Mouse (Mus musculus) limb, embryonic 12.5 days (tissue): ENCODE results near the gene Rhog. TPM values are rescaled to one million over a fixed set of nuclear protein-coding genes. Genes with fewer than 3 reads are reported as not detected.
A peak's percentile ranks its signal among the peaks of the same experiment; 100 is the strongest.
"Not testable (repeated sequence)": the region's sequence is repeated elsewhere in the genome, so short reads cannot be mapped to it uniquely, and the experiment has no call there.

Experiments
- ATAC-seq: fragments of 200-750 bp; cut with Nextera tagmentation; 2 replicates; pipeline ENCODE4 v1.8.0; 2017; ENCODE audit warnings: low read depth, moderate TSS enrichment; ENCODE audit not compliant: insufficient number of reproducible peaks, insufficient read depth, low FRiP score, low TSS enrichment
- H3K27ac ChIP-seq: fragments of 300-500 bp; sonication (generic); 2 replicates; pipeline ENCODE4 v1.5.1; 2016; ENCODE audit warnings: mild to moderate bottlenecking, moderate library complexity
- H3K27me3 ChIP-seq: fragments of 300-500 bp; sonication (generic); 2 replicates; pipeline ENCODE4 v1.6.1; 2016; ENCODE audit warnings: mild to moderate bottlenecking, moderate library complexity
- H3K36me3 ChIP-seq: fragments of 300-500 bp; sonication (generic); 2 replicates; pipeline ENCODE4 v1.6.1; 2016; ENCODE audit warnings: mild to moderate bottlenecking, moderate library complexity
- H3K4me1 ChIP-seq: fragments of 300-500 bp; sonication (generic); replicated peaks from 2 replicates; pipeline ENCODE4 v1.6.1; 2016
- H3K4me2 ChIP-seq: fragments of 300-500 bp; sonication (generic); 2 replicates; pipeline ENCODE4 v1.6.1; 2016; ENCODE audit warnings: mild to moderate bottlenecking, moderate library complexity
- H3K4me3 ChIP-seq: fragments of 300-500 bp; sonication (generic); replicated peaks from 2 replicates; pipeline ENCODE4 v1.5.1; 2016; ENCODE audit warnings: mild to moderate bottlenecking
- H3K9ac ChIP-seq: fragments of 300-500 bp; sonication (generic); replicated peaks from 2 replicates; pipeline ENCODE4 v1.6.1; 2016; ENCODE audit warnings: mild to moderate bottlenecking, moderate library complexity
- H3K9me3 ChIP-seq: fragments of 300-500 bp; sonication (generic); 2 replicates; pipeline ENCODE4 v1.6.1; 2016; ENCODE audit warnings: mild to moderate bottlenecking, moderate library complexity
- WGBS: fragments of 180-500 bp; shearing (Covaris S2); methylation state at CpG from one replicate; pipeline ENCODE4 v1.1.7; 2016; 5-methylcytosine and 5-hydroxymethylcytosine counted together
- polyA plus RNA-seq: library from polyadenylated mRNA; unstranded; fragments of >200 nt; fragmentation: Nextera tagmentation; extraction: Ambion mirVana; gene quantifications from 2 replicates; pipeline ENCODE4 v1.2.1, GENCODE M21; 2016

Gene Rhog
- polyA plus RNA-seq, 1 experiment from 2014 or later: 47.8 TPM

DNA sequence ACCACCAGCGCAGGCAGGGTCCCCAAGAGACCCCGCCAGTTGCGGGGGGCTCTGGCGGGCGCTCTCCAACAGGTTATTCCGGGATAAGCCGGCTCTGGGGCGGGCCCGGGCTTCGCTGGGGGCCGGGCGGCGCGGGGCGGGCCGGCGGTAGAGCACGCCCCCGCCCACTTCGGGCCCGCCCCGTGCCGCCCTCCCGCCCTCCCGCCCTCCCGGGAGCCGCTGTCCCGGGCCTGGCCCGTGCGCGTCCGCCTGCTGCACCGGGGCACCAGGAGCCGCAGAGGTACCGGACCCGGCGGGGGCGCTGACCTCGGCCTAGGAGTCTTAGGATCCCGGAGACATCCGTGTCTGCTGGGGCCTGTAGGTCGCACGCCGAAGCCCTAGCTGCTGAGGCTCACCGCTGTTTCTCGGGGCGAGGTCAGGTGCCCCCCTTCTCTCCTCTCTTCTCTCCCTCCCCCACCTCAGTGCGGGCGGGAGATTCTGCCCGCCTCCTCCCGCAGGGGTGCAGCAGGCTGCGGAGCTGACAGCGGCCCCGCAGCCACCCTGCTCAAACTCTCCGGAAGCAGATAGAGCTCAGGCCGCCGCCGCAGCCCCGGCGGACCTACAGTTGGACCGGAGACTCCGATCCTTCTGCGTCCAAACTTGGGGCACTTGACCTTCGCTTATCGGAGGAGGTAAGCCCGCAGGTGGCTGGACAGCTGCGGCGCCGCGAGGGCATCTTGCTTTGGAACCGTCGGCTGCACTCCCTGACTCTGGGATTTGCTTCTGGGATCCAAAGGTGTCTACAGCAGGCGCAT, 11.9 kb upstream of the Rhog start, which contains the start of gene Stim1:
Gene Stim1, plus strand, starts transcription at position 206 of the 794 bp plus-strand sequence.
- Histone ChIP-seq H3K4me1 (peaks cover 8% of the 10 kb centered on the region), H3K4me2 (peak within 1 kb of the TSS; percentile 73), H3K36me3 (no peaks in the 10 kb centered on the region), H3K9ac (peak within 1 kb of the TSS; percentile 70), H3K9me3 (no peaks in the 10 kb centered on the region), H3K27me3 (peaks cover 8% of the 10 kb centered on the region), H3K27ac (peak within 1 kb of the TSS; percentile 66; the same call in 1 of the 2 replicates), H3K4me3 (peak within 1 kb of the TSS; percentile 87)
- ATAC-seq: peak; percentile 86
- WGBS: under 1% methylated on average over 45 of the region's 73 CpGs

DNA sequence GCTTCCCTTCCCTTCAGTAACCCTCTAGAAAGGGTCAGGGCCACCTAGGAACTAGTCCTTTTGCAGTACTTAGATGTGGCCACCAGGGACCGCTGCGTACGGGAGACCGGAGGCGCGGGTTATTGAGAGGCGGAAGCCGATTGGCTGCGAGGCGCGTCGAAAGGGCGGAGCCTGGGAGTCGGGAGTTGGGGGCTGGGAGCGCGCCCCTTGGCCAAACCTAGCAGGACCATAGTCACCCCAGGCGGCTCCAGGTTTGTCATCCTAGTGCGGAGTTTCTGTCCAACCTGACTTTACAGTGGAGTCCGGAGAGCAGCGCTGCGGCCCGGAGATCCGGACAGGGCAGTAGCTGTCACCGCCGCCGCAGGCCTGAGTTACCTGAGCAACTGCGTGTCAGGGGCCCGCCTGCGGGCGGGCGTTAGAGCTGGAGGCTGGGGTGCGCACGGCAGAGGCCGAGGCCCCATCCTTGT, 11.3 kb upstream of the Rhog start:
- peaks cover 8% of the 10 kb centered on the region for H3K27me3 ChIP-seq
- no peaks in the 10 kb centered on the region for H3K36me3 ChIP-seq
- under 1% methylated on average over 34 of the region's 34 CpGs for WGBS
- peak; percentile 90 for ATAC-seq
- H3K4me3 ChIP-seq: peak overlapping the region; percentile 87
- H3K9ac ChIP-seq: peak overlapping the region; percentile 70
- H3K4me2 ChIP-seq: peak overlapping the region; percentile 73
- peaks cover 8% of the 10 kb centered on the region for H3K4me1 ChIP-seq
- no peaks in the 10 kb centered on the region for H3K9me3 ChIP-seq
- H3K27ac ChIP-seq: peak overlapping the region; percentile 66; the same call in 1 of the 2 replicates

DNA sequence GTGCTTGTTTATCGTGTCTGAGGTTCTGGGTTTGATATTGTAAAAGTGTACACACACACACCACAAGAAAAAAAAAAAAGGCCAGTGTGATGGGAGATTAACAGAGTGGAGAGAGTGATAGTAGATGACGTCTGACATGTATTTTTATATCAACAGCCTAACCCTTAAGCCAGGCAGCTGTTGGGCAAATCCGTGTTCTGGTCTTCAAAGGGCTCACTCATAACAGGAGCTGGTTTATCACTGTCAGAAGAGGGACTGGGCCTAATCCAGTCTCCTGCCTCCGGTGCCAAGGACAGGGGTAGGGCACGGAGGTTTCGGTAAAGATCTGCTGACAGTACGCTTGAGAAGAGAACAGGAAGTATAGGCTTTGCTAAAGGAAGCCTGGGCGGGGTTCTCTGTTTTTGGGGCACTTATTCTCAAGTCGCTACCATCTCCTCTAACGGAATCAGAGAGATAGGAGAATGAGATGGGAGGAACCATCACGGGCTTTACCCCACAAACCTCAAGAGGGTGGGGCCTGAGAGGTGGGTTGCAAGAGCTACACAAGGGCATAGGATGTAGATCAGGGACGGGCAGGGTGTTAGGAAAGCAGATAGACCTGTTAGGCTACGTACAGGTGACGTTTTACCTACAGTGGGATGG, 10.7 kb upstream of the Rhog start:
- no peak overlapping the region; the same call in 1 of the 2 replicates for H3K9ac ChIP-seq
- peaks cover 8% of the 10 kb centered on the region for H3K27me3 ChIP-seq
- no peaks in the 10 kb centered on the region for H3K36me3 ChIP-seq
- 47% methylated on average over 14 of the region's 14 CpGs for WGBS
- no peaks in the 10 kb centered on the region for H3K9me3 ChIP-seq
- peak overlapping the region; percentile 87; the same call in 1 of the 2 replicates for H3K4me3 ChIP-seq
- H3K27ac ChIP-seq: no peak overlapping the region
- ATAC-seq: peak; percentile 4; the same call in 1 of the 2 replicates
- H3K4me2 ChIP-seq: peak overlapping the region; percentile 73; the same call in 1 of the 2 replicates
- H3K4me1 ChIP-seq: peaks cover 8% of the 10 kb centered on the region

DNA sequence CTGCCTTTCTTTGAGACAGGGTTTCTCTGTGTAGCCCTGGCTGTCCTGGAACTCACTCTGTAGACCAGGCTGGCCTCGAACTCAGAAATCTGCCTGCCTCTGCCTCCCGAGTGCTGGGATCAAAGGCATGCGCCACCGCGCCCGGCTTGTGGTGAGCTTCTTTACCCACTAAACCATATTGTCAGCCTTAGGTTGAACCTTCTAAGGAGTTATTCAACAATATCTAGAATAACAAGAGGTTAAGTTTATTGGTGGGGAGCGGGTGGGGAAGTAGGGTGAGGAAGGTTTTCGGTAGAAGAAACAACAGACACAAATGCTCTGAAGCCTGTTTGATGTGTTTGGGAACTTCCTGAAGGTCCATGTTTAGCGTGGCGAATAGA, 10.2 kb upstream of the Rhog start:
- H3K9ac ChIP-seq, H3K4me2 ChIP-seq, H3K27ac ChIP-seq, ATAC-seq, H3K4me1 ChIP-seq, H3K36me3 ChIP-seq, H3K27me3 ChIP-seq, H3K9me3 ChIP-seq, H3K4me3 ChIP-seq: not testable (repeated sequence)
- 91% methylated on average over 10 of the region's 10 CpGs for WGBS

DNA sequence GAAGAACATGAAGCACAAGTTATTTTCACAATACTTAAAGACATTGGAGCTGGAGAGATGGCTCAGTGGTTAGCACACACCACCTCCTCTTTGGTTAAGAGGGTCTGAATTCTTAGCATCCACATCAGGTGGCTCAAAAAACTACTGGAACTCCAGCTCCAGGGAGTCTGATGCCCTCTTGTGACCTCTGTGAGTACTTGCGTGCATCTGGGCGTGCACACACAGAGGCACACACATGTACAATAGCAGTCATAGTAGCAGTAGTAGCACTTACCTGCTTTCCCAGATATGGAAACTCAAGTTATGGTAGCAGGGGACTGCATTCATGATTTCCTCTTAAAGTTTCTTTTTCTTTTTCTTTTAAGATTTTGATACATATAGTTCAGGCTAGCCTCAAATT, 7.2 kb upstream of the Rhog start:
- H3K4me2 ChIP-seq: no peak overlapping the region
- no peaks in the 10 kb centered on the region for H3K36me3 ChIP-seq
- no peaks in the 10 kb centered on the region for H3K9me3 ChIP-seq
- no peak overlapping the region for H3K27ac ChIP-seq
- no peak overlapping the region for H3K4me3 ChIP-seq
- H3K4me1 ChIP-seq: no peaks in the 10 kb centered on the region
- WGBS: 85% methylated on average over 2 of the region's 2 CpGs
- no peaks in the 10 kb centered on the region for H3K27me3 ChIP-seq
- no peak for ATAC-seq
- no peak overlapping the region for H3K9ac ChIP-seq

DNA sequence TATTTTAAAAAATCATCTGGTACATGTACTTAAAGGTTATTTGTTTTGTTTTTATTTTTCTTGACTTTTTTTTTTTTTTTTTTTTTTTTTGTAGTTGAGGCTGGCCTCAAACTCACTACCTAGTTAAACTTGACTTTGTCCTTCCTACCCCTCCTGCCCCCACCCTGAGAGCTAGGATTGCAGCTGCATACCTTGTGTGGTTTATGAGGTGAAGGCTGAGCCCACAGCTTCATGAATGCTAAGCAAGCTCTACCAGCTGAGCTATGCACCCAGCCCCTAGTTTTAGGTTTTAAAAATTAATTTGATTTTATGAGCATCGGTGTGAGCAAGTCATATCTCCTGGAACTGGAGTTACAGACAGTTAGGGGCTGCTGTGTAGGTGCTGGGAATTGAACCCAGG, 4.7 kb upstream of the Rhog start:
- Histone ChIP-seq H3K4me1 (no peaks in the 10 kb centered on the region), H3K9me3 (no peaks in the 10 kb centered on the region), H3K4me3 (no peak overlapping the region), H3K4me2 (no peak overlapping the region), H3K9ac (no peak overlapping the region), H3K36me3 (no peaks in the 10 kb centered on the region), H3K27me3 (no peaks in the 10 kb centered on the region), H3K27ac (no peak overlapping the region)
- no peak for ATAC-seq
- WGBS: 81% methylated on average over 1 of the region's 1 CpGs

DNA sequence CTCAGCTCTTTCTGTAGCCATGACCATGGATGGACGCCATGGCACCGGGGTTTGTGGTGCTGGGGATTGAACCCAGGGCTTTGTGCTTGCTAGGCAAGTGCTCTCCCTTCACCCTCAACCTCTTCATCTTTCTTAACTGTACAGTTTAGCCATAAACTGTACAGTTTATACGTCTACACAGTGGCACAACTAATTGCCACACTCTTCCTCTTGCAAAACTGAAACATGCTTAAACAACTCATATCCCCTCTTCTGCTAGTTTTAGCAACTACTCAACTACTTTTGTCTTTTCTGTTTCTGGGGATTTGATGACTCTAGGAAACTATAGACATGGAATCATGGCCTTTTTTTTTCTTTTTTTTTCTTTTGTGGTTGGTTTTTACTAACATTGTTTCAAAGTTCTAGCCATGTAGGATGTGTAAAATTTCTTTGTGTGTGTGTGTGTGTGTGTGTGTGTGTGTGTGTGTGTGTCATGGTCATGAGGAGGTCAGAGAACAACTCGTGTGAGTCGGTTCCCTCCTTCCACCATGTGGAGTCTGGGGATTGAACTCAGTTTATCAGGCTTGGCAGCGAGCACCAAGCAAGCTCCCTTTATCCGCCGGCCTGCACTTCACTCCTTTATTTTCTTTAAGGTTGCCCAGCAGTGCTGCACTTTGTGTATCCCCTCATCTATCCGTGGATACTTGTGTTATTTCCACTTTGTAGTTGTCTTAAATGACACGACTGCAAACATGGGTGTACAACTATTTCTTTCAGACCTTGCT, 4.0 kb upstream of the Rhog start:
- Histone ChIP-seq H3K4me2 (no peak overlapping the region), H3K27me3 (no peaks in the 10 kb centered on the region), H3K36me3 (no peaks in the 10 kb centered on the region), H3K4me1 (no peaks in the 10 kb centered on the region), H3K27ac (no peak overlapping the region), H3K9me3 (no peaks in the 10 kb centered on the region), H3K4me3 (no peak overlapping the region), H3K9ac (no peak overlapping the region)
- 83% methylated on average over 10 of the region's 10 CpGs for WGBS
- ATAC-seq: no peak

DNA sequence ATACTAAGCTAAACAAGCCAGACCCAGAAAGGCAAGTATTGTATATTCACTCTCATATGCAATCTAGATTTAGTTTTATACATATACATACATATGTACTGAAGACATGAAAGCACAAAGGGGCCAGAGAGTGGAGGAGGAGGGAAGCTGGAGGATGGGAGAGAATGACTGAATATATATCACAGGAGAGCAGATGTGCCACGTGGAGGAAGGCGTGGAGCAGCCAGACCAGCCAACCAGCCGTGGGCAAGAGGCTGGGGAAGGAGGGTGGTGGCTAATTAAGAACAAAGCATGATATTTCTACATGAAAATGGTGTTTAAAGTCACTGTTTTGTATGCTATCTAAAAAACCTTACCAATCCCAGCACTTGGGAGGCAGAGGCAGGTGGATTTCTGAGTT, 2.9 kb upstream of the Rhog start:
- H3K27ac ChIP-seq: no peak overlapping the region
- ATAC-seq: no peak
- no peaks in the 10 kb centered on the region for H3K36me3 ChIP-seq
- 78% methylated on average over 3 of the region's 3 CpGs for WGBS
- H3K9ac ChIP-seq: no peak overlapping the region
- H3K4me2 ChIP-seq: no peak overlapping the region
- H3K4me3 ChIP-seq: no peak overlapping the region
- H3K27me3 ChIP-seq: no peaks in the 10 kb centered on the region
- H3K4me1 ChIP-seq: no peaks in the 10 kb centered on the region
- no peaks in the 10 kb centered on the region for H3K9me3 ChIP-seq

DNA sequence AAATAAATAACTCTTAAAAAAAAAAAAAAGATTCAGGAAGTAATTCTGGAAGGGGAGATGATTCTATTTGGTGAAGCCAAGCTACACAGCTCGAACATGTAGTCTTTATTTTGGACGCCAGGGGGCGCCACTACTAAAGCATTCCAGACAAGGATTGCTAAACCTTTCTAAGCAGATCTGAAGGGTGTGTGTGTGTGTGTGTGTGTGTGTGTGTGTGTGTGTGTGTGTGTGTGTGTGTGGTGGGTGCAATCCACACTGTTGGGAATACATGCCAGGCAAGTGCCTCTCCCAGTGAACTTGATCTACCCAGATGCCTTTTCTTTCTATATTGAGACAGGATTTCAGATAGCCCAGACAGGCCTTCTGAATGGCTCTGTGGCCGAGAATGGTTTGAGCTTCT, 2.3 kb upstream of the Rhog start:
- Histone ChIP-seq H3K9ac (no peak overlapping the region), H3K4me2 (no peak overlapping the region), H3K27me3 (no peaks in the 10 kb centered on the region), H3K4me1 (no peaks in the 10 kb centered on the region), H3K4me3 (no peak overlapping the region), H3K36me3 (no peaks in the 10 kb centered on the region), H3K27ac (no peak overlapping the region), H3K9me3 (no peaks in the 10 kb centered on the region)
- no peak for ATAC-seq
- WGBS: 24% methylated on average over 4 of the region's 4 CpGs

DNA sequence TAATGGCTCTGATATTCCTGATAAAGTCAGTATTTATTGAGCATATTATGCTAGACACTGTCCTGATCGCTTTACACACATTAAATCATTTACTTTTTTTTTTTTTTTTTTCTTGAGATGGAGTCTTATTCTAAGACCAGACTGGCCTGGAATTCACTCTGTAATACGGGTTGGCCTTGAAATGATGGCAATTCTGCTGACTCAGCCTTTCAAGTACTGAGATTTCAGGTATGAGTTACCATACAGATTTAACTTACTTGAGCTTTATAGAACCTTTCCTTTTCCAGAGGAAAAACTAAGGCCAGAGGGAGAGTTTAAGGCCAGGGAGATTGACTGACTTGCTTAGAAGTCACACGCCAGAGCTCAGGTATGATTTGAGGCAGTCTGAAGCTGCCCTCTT, 782 bp upstream of the Rhog start:
- Histone ChIP-seq H3K9me3 (no peaks in the 10 kb centered on the region), H3K4me1 (no peaks in the 10 kb centered on the region), H3K27me3 (no peaks in the 10 kb centered on the region), H3K4me2 (no peak overlapping the region), H3K4me3 (no peak overlapping the region), H3K36me3 (no peaks in the 10 kb centered on the region), H3K27ac (no peak overlapping the region), H3K9ac (no peak overlapping the region)
- 91% methylated on average over 3 of the region's 3 CpGs for WGBS
- ATAC-seq: no peak

DNA sequence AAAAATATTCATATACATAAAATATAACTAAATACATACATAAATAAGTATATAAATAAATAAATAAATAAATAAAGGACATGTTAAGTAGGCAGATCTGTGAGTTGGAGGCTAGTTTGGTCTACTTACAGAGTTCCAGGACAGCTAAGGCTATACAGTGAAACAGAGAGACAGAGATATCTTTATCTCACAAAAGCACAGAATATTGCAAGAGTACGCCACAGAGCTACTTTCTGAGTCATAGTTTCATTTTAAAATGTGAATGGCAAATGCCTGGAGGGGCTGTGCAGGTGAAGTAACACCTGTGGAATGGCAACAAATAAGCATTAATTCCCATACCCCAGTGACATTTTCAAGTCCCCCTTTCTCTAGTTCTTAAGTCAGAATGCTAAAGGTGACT, 2.2 kb downstream of the Rhog start:
- Histone ChIP-seq H3K27ac (no peak overlapping the region), H3K9ac (no peak overlapping the region), H3K9me3 (no peaks in the 10 kb centered on the region), H3K36me3 (no peaks in the 10 kb centered on the region), H3K4me1 (peaks cover 8% of the 10 kb centered on the region), H3K27me3 (no peaks in the 10 kb centered on the region), H3K4me3 (no peak overlapping the region), H3K4me2 (no peak overlapping the region)
- no peak for ATAC-seq
- 88% methylated on average over 1 of the region's 1 CpGs for WGBS
